Mouse (Mus musculus): ENCODE measurements around the gene Gpatch4.

The Gpatch4 gene

GRCm38 (mm10) chr3:88094126-88094525 lies 51.2 kb downstream of the Gpatch4 start:
- DNase-seq (ENCODE audit: low spot score): no peak

GRCm38 (mm10) chr3:88097666-88098065 lies 54.8 kb downstream of the Gpatch4 start:
- no peak for DNase-seq (ENCODE audit: low spot score)

GRCm38 (mm10) chr3:88100251-88100650 lies 57.3 kb downstream of the Gpatch4 start:
- DNase-seq (ENCODE audit: low spot score): no peak

DNA sequence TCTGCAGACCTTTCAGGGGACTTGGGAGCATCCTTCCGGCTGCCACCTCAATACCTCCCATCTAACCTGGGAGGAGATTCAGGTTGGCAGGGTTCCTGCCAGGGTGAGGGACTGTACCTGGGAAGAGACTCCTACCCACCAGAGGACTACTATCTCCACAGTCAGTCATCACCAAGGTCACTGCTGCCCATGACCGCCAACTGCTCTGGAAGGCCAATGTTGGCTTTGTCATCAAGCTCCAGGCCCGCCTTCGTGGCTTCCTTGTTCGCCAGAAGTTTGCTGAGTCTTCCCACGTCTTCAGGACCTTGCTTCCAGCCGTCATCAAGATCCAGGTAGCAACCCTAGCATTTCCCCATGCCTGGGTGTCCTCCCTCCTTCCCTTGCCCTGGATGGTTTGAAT lies 58.8 kb downstream of the Gpatch4 start:
- no peak for DNase-seq (ENCODE audit: low spot score)

- no peak for DNase-seq (ENCODE audit: low spot score)
These were observed 59.3 kb downstream of the Gpatch4 start for GRCm38 (mm10) chr3:88102196-88102595.

- DNase-seq (ENCODE audit: low spot score): no peak
These were observed 59.7 kb downstream of the Gpatch4 start for GRCm38 (mm10) chr3:88102611-88103010.

Data from ovary, postnatal 36 days (tissue).